Mouse (Mus musculus) lung, embryonic 15.5 days (tissue): ENCODE measurements around the gene Trcg1. TPM values are rescaled to one million over a fixed set of nuclear protein-coding genes. Genes with fewer than 3 reads are reported as not detected.
A peak's percentile ranks its signal among the peaks of the same experiment; 100 is the strongest.

ENCODE experiments used
- ATAC-seq: fragments of 200-750 bp; cut with Nextera tagmentation; 2 replicates; pipeline ENCODE4 v1.8.0; 2017; ENCODE audit warnings: moderate number of reproducible peaks, borderline replicate concordance; ENCODE audit not compliant: low FRiP score, low TSS enrichment; ENCODE audit errors: extremely low read depth
- H3K27ac ChIP-seq: fragments of 300-500 bp; sonication (generic); 2 replicates; pipeline ENCODE4 v1.5.1; 2015; ENCODE audit warnings: moderate library complexity, mild to moderate bottlenecking, inconsistent platforms
- H3K27me3 ChIP-seq: fragments of 300-500 bp; sonication (generic); 2 replicates; pipeline ENCODE4 v1.6.1; 2015; ENCODE audit warnings: inconsistent platforms
- H3K36me3 ChIP-seq: fragments of 300-500 bp; sonication (generic); 2 replicates; pipeline ENCODE4 v1.6.1; 2015; ENCODE audit warnings: inconsistent platforms
- H3K4me1 ChIP-seq: fragments of 300-500 bp; sonication (generic); 2 replicates; pipeline ENCODE4 v1.6.1; 2015; ENCODE audit warnings: inconsistent platforms
- H3K4me2 ChIP-seq: fragments of 300-500 bp; sonication (generic); 2 replicates; pipeline ENCODE4 v1.6.1; 2015; ENCODE audit warnings: inconsistent platforms, mild to moderate bottlenecking, moderate library complexity
- H3K4me3 ChIP-seq: fragments of 300-500 bp; sonication (generic); 2 replicates; pipeline ENCODE4 v1.5.1; 2015; ENCODE audit warnings: mild to moderate bottlenecking, inconsistent platforms
- H3K9ac ChIP-seq: fragments of 300-500 bp; sonication (generic); 2 replicates; pipeline ENCODE4 v1.6.1; 2015; ENCODE audit warnings: inconsistent platforms
- H3K9me3 ChIP-seq: fragments of 300-500 bp; sonication (generic); 2 replicates; pipeline ENCODE4 v1.6.1; 2016; ENCODE audit warnings: inconsistent platforms
- WGBS: fragments of 180-500 bp; shearing (Covaris S2); methylation state at CpG from one replicate; pipeline ENCODE4 v1.1.7; 2015; 5-methylcytosine and 5-hydroxymethylcytosine counted together
- polyA plus RNA-seq: library from polyadenylated mRNA; unstranded; fragments of >200 nt; fragmentation: Nextera tagmentation; extraction: Ambion mirVana; gene quantifications from 2 replicates; pipeline ENCODE4 v1.2.1, GENCODE M21; 2015

Gene Trcg1
- polyA plus RNA-seq, 1 experiment from 2014 or later: not detected

- Histone ChIP-seq H3K4me3 (no peak overlapping the region), H3K36me3 (no peaks in the 10 kb centered on the region), H3K9me3 (no peaks in the 10 kb centered on the region), H3K27me3 (0 out of 2 replicates have a peak, but pooled peaks cover 3% of the 10 kb centered on the region), H3K4me2 (no peak overlapping the region), H3K9ac (no peak overlapping the region), H3K4me1 (peaks cover 38% of the 10 kb centered on the region), H3K27ac (no peak overlapping the region; the same call in 1 of the 2 replicates)
- ATAC-seq: no peak
- whole genome bisulfite sequencing: 20% methylated on average over 3 of the region's 3 CpGs
These were observed 32.2 kb downstream of the Trcg1 start for GRCm38 (mm10) chr9:57268575-57268974.

- Histone ChIP-seq H3K9me3 (no peaks in the 10 kb centered on the region), H3K9ac (no peak overlapping the region), H3K4me3 (no peak overlapping the region), H3K4me1 (peaks cover 46% of the 10 kb centered on the region), H3K27me3 (0 out of 2 replicates have a peak, but pooled peaks cover 3% of the 10 kb centered on the region), H3K36me3 (no peaks in the 10 kb centered on the region), H3K4me2 (no peak overlapping the region), H3K27ac (no peak overlapping the region)
- ATAC-seq: no peak
- 48% methylated on average over 1 of the region's 1 CpGs for WGBS
These were observed 33.0 kb downstream of the Trcg1 start for GRCm38 (mm10) chr9:57269384-57269783.

GRCm38 (mm10) chr9:57270399-57270798 lies 34.0 kb downstream of the Trcg1 start:
- H3K4me3 ChIP-seq: no peak overlapping the region
- WGBS: 36% methylated on average over 8 of the region's 8 CpGs
- no peak for ATAC-seq

GRCm38 (mm10) chr9:57271081-57271480 lies 34.7 kb downstream of the Trcg1 start:
- no peaks in the 10 kb centered on the region for H3K9me3 ChIP-seq
- H3K4me2 ChIP-seq: no peak overlapping the region
- no peaks in the 10 kb centered on the region for H3K36me3 ChIP-seq
- 0 out of 2 replicates have a peak, but pooled peaks cover 3% of the 10 kb centered on the region for H3K27me3 ChIP-seq
- H3K27ac ChIP-seq: no peak overlapping the region
- no peak overlapping the region for H3K4me3 ChIP-seq
- H3K9ac ChIP-seq: no peak overlapping the region
- H3K4me1 ChIP-seq: peaks cover 53% of the 10 kb centered on the region
- no peak for ATAC-seq
- 63% methylated on average over 1 of the region's 1 CpGs for WGBS

More at GRCm38 (mm10) chr9:57270399-57270798, 34.0 kb downstream of the Trcg1 start:
- Histone ChIP-seq H3K27me3 (0 out of 2 replicates have a peak, but pooled peaks cover 3% of the 10 kb centered on the region), H3K36me3 (no peaks in the 10 kb centered on the region), H3K9ac (no peak overlapping the region), H3K4me2 (no peak overlapping the region), H3K4me1 (peaks cover 51% of the 10 kb centered on the region), H3K27ac (no peak overlapping the region), H3K9me3 (no peaks in the 10 kb centered on the region)

GRCm38 (mm10) chr9:57271837-57272562 lies 35.6 kb downstream of the Trcg1 start:
- 52% methylated on average over 9 of the region's 9 CpGs for WGBS
- H3K9me3 ChIP-seq: no peaks in the 10 kb centered on the region

GRCm38 (mm10) chr9:57272902-57273804 lies 36.8 kb downstream of the Trcg1 start:
- 55% methylated on average over 8 of the region's 8 CpGs for WGBS
- no peaks in the 10 kb centered on the region for H3K36me3 ChIP-seq
- ATAC-seq: no peak

More at GRCm38 (mm10) chr9:57271837-57272562, 35.6 kb downstream of the Trcg1 start:
- no peak overlapping the region for H3K9ac ChIP-seq
- peaks cover 53% of the 10 kb centered on the region for H3K4me1 ChIP-seq
- H3K36me3 ChIP-seq: no peaks in the 10 kb centered on the region
- H3K4me3 ChIP-seq: no peak overlapping the region
- H3K27ac ChIP-seq: no peak overlapping the region
- H3K4me2 ChIP-seq: no peak overlapping the region
- no peaks in the 10 kb centered on the region for H3K27me3 ChIP-seq
- ATAC-seq: no peak

GRCm38 (mm10) chr9:57273805-57274494 lies 37.6 kb downstream of the Trcg1 start:
- no peak for ATAC-seq

More at GRCm38 (mm10) chr9:57272902-57273804, 36.8 kb downstream of the Trcg1 start:
- Histone ChIP-seq H3K9ac (no peak overlapping the region), H3K27me3 (no peaks in the 10 kb centered on the region), H3K27ac (no peak overlapping the region), H3K9me3 (no peaks in the 10 kb centered on the region), H3K4me2 (no peak overlapping the region), H3K4me3 (no peak overlapping the region), H3K4me1 (peaks cover 54% of the 10 kb centered on the region)

GRCm38 (mm10) chr9:57276311-57276710 lies 40.0 kb downstream of the Trcg1 start:
- no peak for ATAC-seq
- peaks cover 55% of the 10 kb centered on the region for H3K4me1 ChIP-seq
- H3K9me3 ChIP-seq: no peaks in the 10 kb centered on the region
- no peak overlapping the region for H3K27ac ChIP-seq
- no peak overlapping the region for H3K9ac ChIP-seq
- H3K4me2 ChIP-seq: no peak overlapping the region
- no peaks in the 10 kb centered on the region for H3K36me3 ChIP-seq
- H3K4me3 ChIP-seq: no peak overlapping the region
- H3K27me3 ChIP-seq: no peaks in the 10 kb centered on the region

More at GRCm38 (mm10) chr9:57273805-57274494, 37.6 kb downstream of the Trcg1 start:
- H3K36me3 ChIP-seq: no peaks in the 10 kb centered on the region
- no peaks in the 10 kb centered on the region for H3K9me3 ChIP-seq
- H3K4me2 ChIP-seq: no peak overlapping the region
- no peak overlapping the region for H3K9ac ChIP-seq
- no peak overlapping the region for H3K27ac ChIP-seq
- WGBS: 28% methylated on average over 6 of the region's 6 CpGs
- H3K27me3 ChIP-seq: no peaks in the 10 kb centered on the region
- H3K4me3 ChIP-seq: no peak overlapping the region
- peaks cover 58% of the 10 kb centered on the region for H3K4me1 ChIP-seq

- H3K4me3 ChIP-seq: no peak overlapping the region
- 23% methylated on average over 4 of the region's 4 CpGs for WGBS
- no peaks in the 10 kb centered on the region for H3K9me3 ChIP-seq
- peak; percentile 56; the same call in 1 of the 2 replicates for ATAC-seq
- no peak overlapping the region for H3K4me2 ChIP-seq
- no peak overlapping the region for H3K27ac ChIP-seq
- peaks cover 62% of the 10 kb centered on the region for H3K4me1 ChIP-seq
- H3K36me3 ChIP-seq: no peaks in the 10 kb centered on the region
- H3K9ac ChIP-seq: no peak overlapping the region
- H3K27me3 ChIP-seq: no peaks in the 10 kb centered on the region
These were observed 41.9 kb downstream of the Trcg1 start for GRCm38 (mm10) chr9:57278268-57278667.

- Histone ChIP-seq H3K36me3 (no peaks in the 10 kb centered on the region), H3K27ac (no peak overlapping the region), H3K4me3 (no peak overlapping the region), H3K9ac (no peak overlapping the region), H3K9me3 (no peaks in the 10 kb centered on the region), H3K4me2 (no peak overlapping the region), H3K27me3 (no peaks in the 10 kb centered on the region), H3K4me1 (peaks cover 58% of the 10 kb centered on the region)
- WGBS: 34% methylated on average over 4 of the region's 4 CpGs
- no peak for ATAC-seq
These were observed 43.1 kb downstream of the Trcg1 start for GRCm38 (mm10) chr9:57279441-57279840.

- Histone ChIP-seq H3K9me3 (no peaks in the 10 kb centered on the region), H3K4me1 (peaks cover 56% of the 10 kb centered on the region), H3K4me2 (peak overlapping the region; percentile 53), H3K4me3 (peak overlapping the region; percentile 10; the same call in 1 of the 2 replicates), H3K9ac (no peak overlapping the region), H3K27ac (no peak overlapping the region), H3K27me3 (no peaks in the 10 kb centered on the region), H3K36me3 (no peaks in the 10 kb centered on the region)
- 0 out of 2 replicates have a peak, but pooled peaks have one; percentile 31 for ATAC-seq
- WGBS: 7% methylated on average over 20 of the region's 20 CpGs
These were observed 45.2 kb downstream of the Trcg1 start for GRCm38 (mm10) chr9:57281549-57281948.
